Mouse (Mus musculus) natural killer cell, adult 2 months (primary cell): Measurements from ENCODE around the gene Tctn1.

Source experiments
- DNase-seq, 2 experiments: peaks; one replicate each; pipeline ENCODE4 v3.0.0; 2022; ENCODE audit warnings: low spot score in 2 of 2

Gene Tctn1

GRCm38 (mm10) chr5:122285767-122286150 is 21.5 kb upstream of the Tctn1 start:
- DNase-seq: no peak

DNA sequence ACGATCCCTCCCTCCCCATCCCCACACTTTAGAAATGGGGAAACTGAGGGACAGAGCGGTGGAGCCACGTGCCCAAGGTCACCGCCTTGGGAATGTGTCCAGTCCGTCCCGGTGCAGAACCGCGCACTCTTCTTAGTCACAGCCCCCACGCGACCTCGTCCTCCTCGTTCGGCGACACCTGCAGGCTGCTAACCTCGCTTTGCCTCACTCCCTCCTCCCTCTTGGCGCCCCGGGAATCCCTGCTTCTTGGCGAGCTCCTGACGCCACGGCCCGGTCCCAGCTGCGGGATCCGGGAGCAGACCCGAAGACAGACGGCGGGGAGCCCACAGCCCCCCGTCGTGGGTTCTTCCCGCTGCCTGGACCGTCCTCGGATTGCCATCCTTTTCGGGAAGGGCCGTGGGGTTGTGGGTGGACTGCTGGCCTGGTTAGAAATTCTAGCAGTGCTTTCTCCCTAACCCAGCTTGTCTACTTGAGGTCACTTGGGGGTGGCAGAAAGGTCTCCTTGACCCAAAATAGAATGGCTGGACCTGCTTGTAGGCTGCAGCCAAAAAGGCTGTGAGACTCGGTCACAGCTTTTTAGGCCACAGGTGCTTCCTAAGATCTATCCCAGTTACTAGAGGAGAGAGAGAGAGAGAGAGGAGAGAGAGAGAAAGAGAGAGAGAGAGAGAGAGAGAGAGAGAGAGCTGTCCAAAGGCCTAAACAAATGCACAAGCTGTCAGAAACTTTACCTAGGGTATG is 20.9 kb upstream of the Tctn1 start:
- DNase-seq: no peak

GRCm38 (mm10) chr5:122284183-122285028 is 20.1 kb upstream of the Tctn1 start, which contains the start of gene Pptc7:
Gene Pptc7, plus strand, starts transcription at chr5:122284365.
- DNase-seq: peak; percentile 85 to 91

DNA sequence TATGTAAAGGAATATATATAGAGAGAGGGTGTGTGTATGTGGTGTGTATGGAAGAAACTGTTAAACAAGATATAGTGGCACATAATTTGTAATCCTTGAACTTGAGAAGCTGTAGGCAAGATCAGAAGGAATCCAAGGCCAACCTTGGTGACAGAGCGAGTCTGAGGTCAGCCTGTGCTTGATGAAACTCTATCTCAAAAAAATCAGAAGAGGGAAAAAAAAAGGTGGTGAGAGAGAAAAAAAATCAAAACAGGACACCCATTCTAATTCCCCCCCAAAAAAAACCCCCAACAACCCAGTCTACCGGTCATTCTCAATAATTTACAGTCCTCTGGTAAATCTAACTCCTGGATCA is 19.5 kb upstream of the Tctn1 start:
- no peak for DNase-seq

- DNase-seq: no peak
Measured at GRCm38 (mm10) chr5:122280827-122281462, 16.7 kb upstream of the Tctn1 start.

DNA sequence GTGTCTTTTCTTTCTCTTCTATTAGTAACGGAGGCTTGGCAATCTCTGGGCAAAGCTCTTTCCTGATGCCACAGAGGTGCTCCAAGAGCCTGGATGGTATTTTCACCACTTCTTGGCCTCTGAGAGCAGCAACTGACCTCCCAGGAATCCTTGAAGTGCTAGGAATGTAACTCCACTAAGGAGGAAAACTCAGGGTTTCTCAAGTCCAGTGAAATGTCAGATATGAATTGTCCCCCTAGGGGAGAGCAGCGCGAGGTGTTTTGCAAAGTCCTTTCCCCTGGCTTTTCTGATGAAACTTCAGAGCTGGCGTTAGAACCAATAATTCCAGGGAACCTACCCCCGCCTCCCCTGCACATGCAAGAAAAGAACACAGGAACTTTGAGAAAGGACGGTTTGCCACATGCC is 16.2 kb upstream of the Tctn1 start:
- no peak for DNase-seq

DNA sequence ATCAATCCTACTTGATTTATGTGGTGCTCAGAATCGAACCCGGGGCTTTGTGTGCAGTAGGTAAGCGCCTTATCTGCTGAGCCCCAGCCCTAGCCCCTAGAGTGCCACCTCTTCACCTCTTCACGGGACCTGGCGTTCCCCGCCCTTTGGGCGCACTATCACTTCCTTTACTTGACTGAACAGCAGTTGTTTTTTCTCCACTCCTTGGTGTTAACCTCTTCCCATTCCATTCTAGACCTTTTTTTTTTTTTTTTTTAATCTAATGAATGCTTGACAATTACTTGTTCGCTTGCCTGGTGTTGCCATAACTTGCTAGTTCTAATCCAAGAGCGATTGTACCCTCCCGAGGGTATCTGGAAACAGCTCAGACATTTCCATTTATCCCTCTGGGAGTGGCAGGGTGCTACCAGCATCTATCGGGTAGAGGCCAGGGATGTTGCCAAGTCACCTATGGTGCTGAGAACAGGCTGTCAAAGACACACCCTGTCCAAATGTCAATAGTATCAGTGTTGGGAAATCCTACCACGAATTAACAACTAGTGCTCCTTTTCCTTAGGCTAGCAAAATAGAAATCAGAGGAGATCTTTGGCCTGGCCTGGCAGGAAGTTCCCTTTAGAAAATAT is 15.7 kb upstream of the Tctn1 start:
- DNase-seq: no peak

DNA sequence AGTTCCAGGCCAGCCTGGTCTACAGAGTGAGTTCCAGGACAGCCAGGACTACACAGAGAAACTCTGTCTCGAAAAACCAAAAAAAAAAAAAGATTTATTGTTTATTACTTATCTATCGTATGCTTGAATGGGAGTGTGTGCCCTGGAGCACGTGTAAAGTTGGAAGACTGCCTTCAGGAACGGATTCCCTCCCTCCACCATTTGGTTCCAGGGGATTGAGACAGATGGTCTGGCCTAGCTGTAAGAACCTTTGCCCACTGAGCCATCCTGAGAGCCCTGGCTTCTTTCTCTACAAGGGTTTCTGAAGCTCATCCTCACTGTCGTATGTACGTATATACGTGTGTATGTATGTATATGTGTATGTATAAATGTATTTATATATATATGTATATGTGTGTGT is 14.7 kb upstream of the Tctn1 start:
- no peak for DNase-seq

DNA sequence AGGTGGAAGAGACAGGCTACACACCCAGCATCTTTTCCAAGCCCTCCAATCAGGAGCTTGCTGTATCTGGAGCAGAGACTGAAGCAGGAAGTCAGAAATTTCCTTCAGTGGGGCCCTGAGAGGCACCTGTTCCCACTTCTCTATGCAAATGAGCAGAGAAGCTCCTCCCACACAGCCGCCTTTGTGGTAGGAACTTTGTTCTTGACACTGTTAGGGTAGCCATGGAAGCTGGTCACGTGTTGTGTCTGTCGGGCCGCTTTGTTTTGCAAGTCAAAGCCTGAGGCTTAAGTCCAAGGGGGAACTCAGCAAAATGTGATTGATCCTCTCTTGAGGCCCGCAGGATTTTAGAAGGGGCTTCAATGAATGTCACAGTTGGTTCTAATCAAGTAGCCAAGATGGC is 10.5 kb upstream of the Tctn1 start:
- DNase-seq: peak; percentile 63 to 85

GRCm38 (mm10) chr5:122272821-122273220 is 8.6 kb upstream of the Tctn1 start:
- no peak for DNase-seq

GRCm38 (mm10) chr5:122268858-122269604 is 4.8 kb upstream of the Tctn1 start:
- no peak for DNase-seq

DNA sequence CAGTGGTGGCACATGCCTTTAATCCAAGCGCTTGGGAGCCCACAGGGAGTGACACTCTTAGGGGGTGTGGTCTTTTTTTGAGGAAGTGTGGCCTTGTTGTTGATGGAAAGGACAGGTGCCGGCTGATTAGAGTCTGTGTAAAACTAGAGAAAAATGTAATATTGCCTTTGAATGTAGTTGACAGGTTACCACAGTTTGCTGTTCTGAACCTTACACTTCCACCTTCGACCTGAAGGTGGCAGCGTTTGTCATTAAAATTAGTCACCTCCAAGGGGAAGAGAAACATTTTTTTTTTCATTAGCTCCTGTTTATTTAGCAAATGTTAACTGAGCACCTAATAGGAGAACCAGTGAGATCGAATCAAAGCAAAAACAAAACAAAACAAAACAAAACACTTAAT is 3.6 kb upstream of the Tctn1 start:
- DNase-seq: peak; percentile 58 to 82

- DNase-seq: no peak
Measured at GRCm38 (mm10) chr5:122267136-122267535, 2.9 kb upstream of the Tctn1 start.

DNA sequence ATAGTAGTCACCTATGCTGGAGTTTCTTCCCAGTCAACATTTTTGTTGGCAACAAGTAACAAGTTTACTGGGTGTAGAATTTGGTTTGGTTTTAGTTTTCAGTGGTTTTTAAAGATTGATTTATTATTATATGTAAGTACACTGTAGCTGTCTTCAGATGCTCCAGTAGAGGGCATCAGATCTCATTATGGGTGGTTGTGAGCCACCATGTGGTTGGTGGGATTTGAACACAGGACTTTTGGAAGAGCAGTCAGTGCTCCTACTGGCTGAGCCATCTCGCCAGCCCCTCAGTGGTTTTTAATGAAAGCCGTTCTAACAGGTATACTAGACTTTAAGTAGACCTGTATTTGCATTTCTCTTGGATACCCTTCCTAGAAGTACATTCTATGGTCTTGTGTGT is 1.7 kb upstream of the Tctn1 start:
- no peak for DNase-seq

DNA sequence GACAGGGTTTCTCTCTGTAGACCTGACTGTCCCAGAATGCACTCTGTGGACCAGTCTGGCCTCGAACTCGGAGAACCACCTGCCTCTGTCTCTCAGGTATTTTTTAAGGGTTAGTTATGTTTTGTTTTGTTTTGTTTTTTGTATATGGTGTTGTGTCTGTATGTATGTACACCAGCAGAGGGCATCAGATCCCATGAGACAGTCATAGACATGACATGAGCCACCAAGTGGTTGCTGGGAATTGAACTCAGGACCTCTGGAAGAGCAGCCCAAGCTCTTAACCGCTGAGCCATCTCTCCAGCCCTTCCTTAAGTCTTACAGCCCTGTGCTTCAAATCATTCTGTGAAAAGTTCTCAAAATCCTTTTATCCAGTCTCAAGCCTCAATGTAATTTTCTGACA is 927 bp upstream of the Tctn1 start:
- no peak for DNase-seq

DNA sequence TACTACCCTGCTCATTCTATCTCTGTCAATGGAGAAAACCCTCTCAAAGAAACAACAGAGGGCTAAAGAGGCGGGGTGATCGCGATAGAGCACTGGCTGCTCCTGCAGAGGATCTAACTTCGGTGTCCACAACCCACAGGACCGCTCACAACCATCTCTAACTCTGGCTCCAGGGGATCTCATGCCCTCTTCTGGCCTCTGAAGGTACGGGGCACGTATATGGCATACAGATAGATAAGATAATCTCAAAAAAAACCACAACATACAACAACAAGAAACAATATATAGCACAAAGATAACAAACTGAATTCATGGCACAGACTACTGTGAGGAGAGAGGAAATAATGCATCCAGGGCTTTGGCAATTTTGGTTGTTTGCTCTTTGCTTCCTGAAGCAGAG is 2.2 kb downstream of the Tctn1 start:
- DNase-seq: peak; percentile 23 to 55

GRCm38 (mm10) chr5:122258027-122258741 is 6.1 kb downstream of the Tctn1 start:
- DNase-seq: peak; percentile 35 to 52

GRCm38 (mm10) chr5:122251895-122252606 is 12.2 kb downstream of the Tctn1 start:
- DNase-seq: no peak

GRCm38 (mm10) chr5:122249281-122249680 is 15.0 kb downstream of the Tctn1 start:
- DNase-seq: no peak

- DNase-seq: no peak
Measured at GRCm38 (mm10) chr5:122247934-122248333, 16.3 kb downstream of the Tctn1 start.
